12 mouse cellular contexts compared by ENCODE assay signal in the genomic region with DNA sequence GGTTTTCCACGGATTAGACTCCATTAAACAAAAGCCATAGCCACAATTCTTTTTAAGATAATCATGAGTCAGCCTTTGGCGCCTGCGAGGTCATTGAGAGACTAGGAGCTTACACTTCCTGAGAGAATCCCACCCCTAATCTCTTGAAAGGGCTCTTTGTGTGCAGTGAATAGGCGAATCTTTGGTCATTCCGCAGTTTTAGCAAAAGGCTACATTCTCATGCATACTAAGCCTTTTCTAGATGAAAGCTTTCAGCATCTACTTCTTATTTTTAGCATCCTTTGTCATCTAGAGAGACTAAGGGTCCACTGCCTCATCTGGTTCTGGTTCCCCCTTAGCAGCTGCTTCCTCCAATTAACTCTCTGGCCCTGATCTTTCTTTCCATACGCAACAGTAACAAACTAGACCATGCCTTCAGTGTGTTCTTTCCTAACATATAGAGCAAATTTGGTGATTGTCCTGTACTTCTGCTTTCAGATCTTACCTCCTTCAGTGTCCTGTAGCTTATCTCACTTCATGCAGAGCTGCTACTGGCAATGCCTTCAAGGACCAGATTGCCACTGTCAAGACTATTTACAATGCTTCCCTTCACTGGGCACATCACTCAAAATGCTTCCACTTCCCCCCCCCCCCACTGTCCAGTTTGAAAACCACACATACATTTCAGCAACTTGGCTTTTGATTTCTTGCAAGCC.
DNase-seq lines count a peak whose midpoint lies in the region; ATAC-seq and TF ChIP-seq lines count a peak whose summit lies in the region.
"Had no signal": no experiment of that assay in that cellular context is flagged by ENCODE, and none has a peak within 500 bp of the region (broad histone marks: within the 10 kb centered on the region; RNA-seq: fewer than 3 reads in every experiment).

No protein-coding gene starts in this region.

- H3K4me2 ChIP-seq in embryonic facial prominence, embryonic 13.5 days = peak overlapping the region; percentile 38
- peak overlapping the region; percentile 20 for H3K4me2 ChIP-seq in midbrain, embryonic 12.5 days (replicated peaks)

- no peak overlapping the region for H3K9ac ChIP-seq in ES-E14 (ENCODE audit: insufficient read depth, low read depth, low read length, poor library complexity, severe bottlenecking)
- no peak overlapping the region for H3K9ac ChIP-seq in embryonic facial prominence, embryonic 13.5 days
- no peak overlapping the region for H3K9ac ChIP-seq in midbrain, embryonic 12.5 days (replicated peaks)

- DNase-seq in cerebellum, postnatal 25 days = peak; percentile 12 to 26
- DNase-seq in cerebellum, adult 11-12 months = no peak
- peak; percentile 53 for DNase-seq in ES-E14 (ENCODE audit: low read depth, low spot score)
- no peak for DNase-seq in right cerebral cortex, postnatal 36 days (ENCODE audit: low spot score in 2 of 2)
- no peak for DNase-seq in lung, adult 18-20 months
- no peak for DNase-seq in T-cell, adult 2 months (ENCODE audit: low spot score)
- DNase-seq: kidney, adult 11 months had no signal

- no peak overlapping the region for H3K27ac ChIP-seq in ES-E14 (ENCODE audit: insufficient read depth, low read depth, low read length, poor library complexity, severe bottlenecking)
- no peak overlapping the region for H3K27ac ChIP-seq in embryonic facial prominence, embryonic 13.5 days
- no peak overlapping the region for H3K27ac ChIP-seq in midbrain, embryonic 12.5 days (replicated peaks)
- H3K27ac ChIP-seq: layer of hippocampus, adult 2 months; limb, embryonic 10.5 days had no signal

- no peak for ATAC-seq in embryonic facial prominence, embryonic 13.5 days (ENCODE audit: insufficient number of reproducible peaks, insufficient read depth, low FRiP score, low TSS enrichment, low read depth)
- ATAC-seq in midbrain, embryonic 12.5 days (ENCODE audit: low FRiP score, low read depth) = peak; percentile 87

- peaks cover 0 to 2% of the 10 kb centered on the region in 2 experiments; a peak in 1 of 4 replicates for H3K4me1 ChIP-seq in ES-E14 (ENCODE audit: control insufficient read depth in 2 of 2, insufficient read depth in 2 of 2, low read length in 2 of 2, poor library complexity in 1 of 2)
- peaks cover 19% of the 10 kb centered on the region for H3K4me1 ChIP-seq in embryonic facial prominence, embryonic 13.5 days
- peaks cover 14% of the 10 kb centered on the region for H3K4me1 ChIP-seq in midbrain, embryonic 12.5 days
- H3K4me1 ChIP-seq: megakaryocyte, embryonic 14.5 days had no signal

- H3K36me3 ChIP-seq in ES-E14 (ENCODE audit: control insufficient read depth, insufficient read depth, low read length, poor library complexity, severe bottlenecking) = no peaks in the 10 kb centered on the region
- no peaks in the 10 kb centered on the region for H3K36me3 ChIP-seq in embryonic facial prominence, embryonic 13.5 days
- no peaks in the 10 kb centered on the region for H3K36me3 ChIP-seq in midbrain, embryonic 12.5 days
- H3K36me3 ChIP-seq: limb, embryonic 10.5 days had no signal

- in situ Hi-C loops in ES-E14 (cut with MboI; ENCODE audit: low sequenced_read_pairs in 2 of 2, unreplicated experiment in 2 of 2) = no loop called here

- no peaks in the 10 kb centered on the region for H3K27me3 ChIP-seq in embryonic facial prominence, embryonic 13.5 days
- H3K27me3 ChIP-seq in midbrain, embryonic 12.5 days = peaks cover 33% of the 10 kb centered on the region
- H3K27me3 ChIP-seq: megakaryocyte, embryonic 14.5 days had no signal

- H3K9me3 ChIP-seq in ES-E14 (ENCODE audit: control insufficient read depth, insufficient read depth, low read depth, low read length) = no peaks in the 10 kb centered on the region
- no peaks in the 10 kb centered on the region for H3K9me3 ChIP-seq in embryonic facial prominence, embryonic 13.5 days
- H3K9me3 ChIP-seq in midbrain, embryonic 12.5 days = no peaks in the 10 kb centered on the region
- H3K9me3 ChIP-seq: limb, embryonic 10.5 days; megakaryocyte, embryonic 14.5 days had no signal

- H3K4me3 ChIP-seq in ES-E14 (ENCODE audit: insufficient read depth in 1 of 2, low read depth in 1 of 2, low read length in 2 of 2, poor library complexity in 1 of 2, severe bottlenecking in 1 of 2) = no peak overlapping the region
- no peak overlapping the region for H3K4me3 ChIP-seq in embryonic facial prominence, embryonic 13.5 days
- no peak overlapping the region for H3K4me3 ChIP-seq in midbrain, embryonic 12.5 days
- H3K4me3 ChIP-seq: layer of hippocampus, adult 2 months; limb, embryonic 10.5 days; megakaryocyte, embryonic 14.5 days had no signal

- 22% methylated on average over 6 of the region's 6 CpGs for WGBS in embryonic facial prominence, embryonic 13.5 days
- WGBS in midbrain, embryonic 12.5 days = 11% methylated on average over 6 of the region's 6 CpGs

TF ChIP-seq in ES-E14, 5 proteins besides CTCF, POLR2A, EP300 and RAD21:
- peak; percentile 82 for TF ChIP-seq MAFK (IDR thresholded peaks at IDR 0.05; ENCODE audit: insufficient read depth, low read depth, low read length)
- no peak; the same call in 1 of the 2 replicates for TF ChIP-seq CHD2 (IDR thresholded peaks at IDR 0.05; ENCODE audit: low read depth, low read length)

Comparison
In these comparisons a context has a peak if more than half of its experiments do, and no peak if none do; other contexts are left out.
1. DNase-seq: peak in cerebellum, postnatal 25 days (2 of 2) and ES-E14 (single experiment); none in cerebellum, adult 11-12 months (single experiment), right cerebral cortex, postnatal 36 days (0 of 2), lung, adult 18-20 months (0 of 2) and T-cell, adult 2 months (single experiment).